Mouse (Mus musculus): ENCODE measurements around the gene Dmrta2. TPM values are rescaled to one million over a fixed set of nuclear protein-coding genes. Genes with fewer than 3 reads are reported as not detected.

The Dmrta2 gene
- polyA plus RNA-seq (2021; fragmentation: Nextera tagmentation), result 0.43 and 0.68 TPM in 2 replicates
- long read RNA-seq, experiment 1, result 0 reads
- long read RNA-seq, experiment 2, partial matches to known transcripts, result 0 of 2 reads
- long read RNA-seq, experiment 2, other reads (novel, unspliced or antisense), result 2 of 2 reads

GRCm38 (mm10) chr4:109977148-109978067, at the start of gene Dmrta2:
Gene Dmrta2, plus strand, starts transcription at chr4:109978053.

